Mouse (Mus musculus): ENCODE measurements around the gene Gm7694. TPM values are rescaled to one million over a fixed set of nuclear protein-coding genes. Genes with fewer than 3 reads are reported as not detected.
A peak's percentile ranks its signal among the peaks of the same experiment; 100 is the strongest.

Gm7694 gene
- total and polyA plus RNA-seq, 3 experiments, result 7.9 to 9.3 (median 9.2) TPM

- H3K36me3 ChIP-seq (ENCODE audit: control insufficient read depth, insufficient read depth, low read length), result no peaks in the 10 kb centered on the region
- H3K27ac ChIP-seq, result peak overlapping the region; percentile 66
- H3K4me1 ChIP-seq (ENCODE audit: control insufficient read depth, insufficient read depth, low read length), result no peaks in the 10 kb centered on the region
- 24% methylated on average over 30 of the region's 30 CpGs for WGBS
- no peak for TF ChIP-seq POLR2A (IDR thresholded peaks at IDR 0.05; ENCODE audit: insufficient read depth, low read depth, low read length)
- TF ChIP-seq EP300 (IDR thresholded peaks at IDR 0.05; ENCODE audit: insufficient read depth, low read depth, low read length), result no peak
- TF ChIP-seq CTCF (IDR thresholded peaks at IDR 0.05), result no peak
- no peaks in the 10 kb centered on the region for H3K79me2 ChIP-seq (replicated peaks; ENCODE audit: control insufficient read depth, insufficient read depth, low read length)
- peak overlapping the region; percentile 69 for H3K4me3 ChIP-seq
- peak overlapping the region; percentile 95 for H3K9ac ChIP-seq (ENCODE audit: low read depth, low read length)
- intact Hi-C loops (cut with DNase I), result no loop called here
- DNase-seq, result no peak
- no peaks in the 10 kb centered on the region for H3K27me3 ChIP-seq (ENCODE audit: control insufficient read depth, insufficient read depth, low read length)
Measured at GRCm38 (mm10) chr1:170254893-170255559, 51.1 kb downstream of the Gm7694 start.

Other genes with a start within 250 kb of the Gm7694 start
- gene Ddr2, start 195.6 kb downstream of the Gm7694 start, total RNA-seq (2021), result 10 to 100 TPM; 21.9 to 22.5 TPM
- 10.3 and 22.8 TPM in 2 replicates for gene Ddr2, start 195.6 kb downstream of the Gm7694 start, polyA plus RNA-seq (2012; rRNA removed)
- 10 to 100 TPM; 51.6 to 55.2 TPM for gene Uap1, start 131.4 kb downstream of the Gm7694 start, total RNA-seq (2021)
- 21.6 and 39.9 TPM in 2 replicates for gene Uap1, start 131.4 kb downstream of the Gm7694 start, polyA plus RNA-seq (2012; rRNA removed)
- 10 to 100 TPM; 21.7 to 23.4 TPM for gene Uhmk1, start 90.9 kb downstream of the Gm7694 start, total RNA-seq (2021)
- gene Uhmk1, start 90.9 kb downstream of the Gm7694 start, polyA plus RNA-seq (2012; rRNA removed), result 6.5 and 14.9 TPM in 2 replicates
- not detected for gene Sh2d1b2, start 73.6 kb downstream of the Gm7694 start, total RNA-seq (2021)
- gene Sh2d1b2, start 73.6 kb downstream of the Gm7694 start, polyA plus RNA-seq (2012; rRNA removed), result not detected in 2 replicates
- gene Sh2d1b1, start 29.0 kb downstream of the Gm7694 start, total RNA-seq (2021), result under 1 TPM; 0.09 to 0.18 TPM
- 0.14 TPM in 1 of 2 replicates, not detected in the other for gene Sh2d1b1, start 29.0 kb downstream of the Gm7694 start, polyA plus RNA-seq (2012; rRNA removed)
- gene Spata46, start 2.5 kb upstream of the Gm7694 start, total RNA-seq (2021), result not detected
- 0.51 TPM in 1 of 2 replicates, not detected in the other for gene Spata46, start 2.5 kb upstream of the Gm7694 start, polyA plus RNA-seq (2012; rRNA removed)

Measured in heart, adult 2 months (tissue).